Mouse (Mus musculus) kidney, embryonic 16.5 days (tissue): ENCODE results near the gene Nsl1. TPM values are rescaled to one million over a fixed set of nuclear protein-coding genes. Genes with fewer than 3 reads are reported as not detected.

Experiments used
- ATAC-seq: fragments of 200-750 bp; cut with Nextera tagmentation; 2 replicates; pipeline ENCODE4 v1.8.0; 2017; ENCODE audit warnings: moderate TSS enrichment; ENCODE audit not compliant: low FRiP score, low TSS enrichment
- H3K27ac ChIP-seq: fragments of 300-500 bp; sonication (generic); 2 replicates; pipeline ENCODE4 v1.5.1; 2014; ENCODE audit warnings: low read length
- H3K27me3 ChIP-seq: fragments of 300-500 bp; sonication (generic); 2 replicates; pipeline ENCODE4 v1.6.1; 2014; ENCODE audit warnings: low read length, control low read depth, mixed read lengths; ENCODE audit not compliant: insufficient read depth
- H3K36me3 ChIP-seq: fragments of 300-500 bp; sonication (generic); 2 replicates; pipeline ENCODE4 v1.6.1; 2014; ENCODE audit warnings: low read length, control low read depth, mixed read lengths; ENCODE audit not compliant: insufficient read depth
- H3K4me1 ChIP-seq: fragments of 300-500 bp; sonication (generic); 2 replicates; pipeline ENCODE4 v1.6.1; 2014; ENCODE audit warnings: low read length, control low read depth, mixed read lengths; ENCODE audit not compliant: insufficient read depth
- H3K4me2 ChIP-seq: fragments of 300-500 bp; sonication (generic); replicated peaks from 2 replicates; pipeline ENCODE4 v1.6.1; 2014; ENCODE audit warnings: low read depth, low read length
- H3K4me3 ChIP-seq: fragments of 300-500 bp; sonication (generic); 2 replicates; pipeline ENCODE4 v1.5.1; 2014; ENCODE audit warnings: mild to moderate bottlenecking, low read length
- H3K9ac ChIP-seq: fragments of 300-500 bp; sonication (generic); replicated peaks from 2 replicates; pipeline ENCODE4 v1.6.1; 2014; ENCODE audit warnings: low read length
- H3K9me3 ChIP-seq: fragments of 300-500 bp; sonication (generic); 2 replicates; pipeline ENCODE4 v1.6.1; 2016; ENCODE audit warnings: low read length, control low read depth
- WGBS: fragments of 180-500 bp; shearing (Covaris S2); extraction: QIAGEN DNeasy Blood & Tissue Kit; methylation state at CpG from one replicate; pipeline ENCODE4 v1.1.7; 2014; 5-methylcytosine and 5-hydroxymethylcytosine counted together
- polyA plus RNA-seq: library from polyadenylated mRNA; unstranded; fragments of >200 nt; fragmentation: Nextera tagmentation; extraction: Ambion mirVana; gene quantifications from 2 replicates; pipeline ENCODE4 v1.2.1, GENCODE M21; 2015

The Nsl1 gene
- polyA plus RNA-seq, 1 experiment from 2014 or later: 21.9 TPM

GRCm38 (mm10) chr1:191086960-191087359, 24.1 kb downstream of the Nsl1 start:
- H3K4me3 ChIP-seq: no peak overlapping the region
- no peak overlapping the region for H3K27ac ChIP-seq
- H3K4me2 ChIP-seq: no peak overlapping the region
- peaks cover 14% of the 10 kb centered on the region for H3K36me3 ChIP-seq
- 71% methylated on average over 8 of the region's 8 CpGs for WGBS
- ATAC-seq: no peak
- H3K9ac ChIP-seq: no peak overlapping the region
- H3K27me3 ChIP-seq: no peaks in the 10 kb centered on the region
- H3K9me3 ChIP-seq: no peaks in the 10 kb centered on the region
- H3K4me1 ChIP-seq: peaks cover 2% of the 10 kb centered on the region; the same call in 1 of the 2 replicates

- Histone ChIP-seq H3K4me3 (no peak overlapping the region), H3K9me3 (no peaks in the 10 kb centered on the region), H3K9ac (no peak overlapping the region), H3K27me3 (no peaks in the 10 kb centered on the region), H3K4me2 (no peak overlapping the region), H3K36me3 (0 out of 2 replicates have a peak, but pooled peaks cover 6% of the 10 kb centered on the region), H3K27ac (no peak overlapping the region), H3K4me1 (peaks cover 9% of the 10 kb centered on the region)
- 76% methylated on average over 5 of the region's 5 CpGs for WGBS
- no peak for ATAC-seq
Observed at GRCm38 (mm10) chr1:191087955-191088354, 25.1 kb downstream of the Nsl1 start.

GRCm38 (mm10) chr1:191089355-191089754, 26.5 kb downstream of the Nsl1 start:
- no peak overlapping the region for H3K4me2 ChIP-seq
- no peak overlapping the region for H3K27ac ChIP-seq
- WGBS: 69% methylated on average over 6 of the region's 6 CpGs
- no peak for ATAC-seq
- H3K9ac ChIP-seq: no peak overlapping the region
- no peaks in the 10 kb centered on the region for H3K27me3 ChIP-seq
- no peaks in the 10 kb centered on the region for H3K9me3 ChIP-seq
- H3K4me3 ChIP-seq: no peak overlapping the region
- H3K36me3 ChIP-seq: 0 out of 2 replicates have a peak, but pooled peaks cover 6% of the 10 kb centered on the region
- peaks cover 9% of the 10 kb centered on the region for H3K4me1 ChIP-seq

GRCm38 (mm10) chr1:191092050-191092449, 29.2 kb downstream of the Nsl1 start:
- H3K9me3 ChIP-seq: no peaks in the 10 kb centered on the region
- H3K36me3 ChIP-seq: no peaks in the 10 kb centered on the region
- H3K9ac ChIP-seq: no peak overlapping the region
- 40% methylated on average over 8 of the region's 8 CpGs for WGBS
- no peak overlapping the region for H3K4me3 ChIP-seq
- no peak overlapping the region for H3K27ac ChIP-seq
- H3K27me3 ChIP-seq: no peaks in the 10 kb centered on the region
- no peak overlapping the region for H3K4me2 ChIP-seq
- peaks cover 13% of the 10 kb centered on the region for H3K4me1 ChIP-seq
- ATAC-seq: no peak

GRCm38 (mm10) chr1:191093578-191093977, 30.8 kb downstream of the Nsl1 start:
- Histone ChIP-seq H3K9me3 (no peaks in the 10 kb centered on the region), H3K4me1 (peaks cover 16% of the 10 kb centered on the region), H3K36me3 (no peaks in the 10 kb centered on the region), H3K4me3 (no peak overlapping the region), H3K4me2 (no peak overlapping the region), H3K9ac (no peak overlapping the region), H3K27ac (no peak overlapping the region), H3K27me3 (no peaks in the 10 kb centered on the region)
- 65% methylated on average over 5 of the region's 5 CpGs for WGBS
- no peak for ATAC-seq

- Histone ChIP-seq H3K27me3 (no peaks in the 10 kb centered on the region), H3K9ac (no peak overlapping the region), H3K9me3 (no peaks in the 10 kb centered on the region), H3K4me1 (peaks cover 26% of the 10 kb centered on the region), H3K4me3 (no peak overlapping the region), H3K4me2 (no peak overlapping the region), H3K36me3 (no peaks in the 10 kb centered on the region), H3K27ac (no peak overlapping the region)
- no peak for ATAC-seq
- 72% methylated on average over 9 of the region's 9 CpGs for WGBS
Observed at GRCm38 (mm10) chr1:191095019-191095418, 32.2 kb downstream of the Nsl1 start.

GRCm38 (mm10) chr1:191096871-191097681, 34.3 kb downstream of the Nsl1 start:
- Histone ChIP-seq H3K4me2 (peak overlapping the region; percentile 100), H3K9me3 (0 out of 2 replicates have a peak, but pooled peaks cover 3% of the 10 kb centered on the region), H3K9ac (no peak overlapping the region; the same call in 1 of the 2 replicates), H3K27ac (no peak overlapping the region), H3K4me3 (peak overlapping the region; percentile 75), H3K27me3 (no peaks in the 10 kb centered on the region), H3K36me3 (no peaks in the 10 kb centered on the region), H3K4me1 (peaks cover 23% of the 10 kb centered on the region)
- 45% methylated on average over 14 of the region's 14 CpGs for WGBS
- ATAC-seq: peak; percentile 25; the same call in 1 of the 2 replicates

- peak within 1 kb of the TSS; percentile 75 for H3K4me3 ChIP-seq
- peak; percentile 74 for ATAC-seq
- H3K36me3 ChIP-seq: no peaks in the 10 kb centered on the region
- peak within 1 kb of the TSS; percentile 75 for H3K9ac ChIP-seq
- H3K4me1 ChIP-seq: peaks cover 17% of the 10 kb centered on the region
- no peaks in the 10 kb centered on the region for H3K27me3 ChIP-seq
- 0 out of 2 replicates have a peak, but pooled peaks cover 3% of the 10 kb centered on the region for H3K9me3 ChIP-seq
- H3K4me2 ChIP-seq: peak within 1 kb of the TSS; percentile 100
- peak within 1 kb of the TSS; percentile 52; the same call in 1 of the 2 replicates for H3K27ac ChIP-seq
- under 1% methylated on average over 60 of the region's 95 CpGs for WGBS
Observed at GRCm38 (mm10) chr1:191097802-191098747, 35.3 kb downstream of the Nsl1 start, which contains the start of gene Batf3. Batf3 (plus strand) TSS chr1:191097847.

GRCm38 (mm10) chr1:191099114-191099513, 36.3 kb downstream of the Nsl1 start:
- no peak for ATAC-seq
- 33% methylated on average over 5 of the region's 5 CpGs for WGBS

More at GRCm38 (mm10) chr1:191099114-191099513, 36.3 kb downstream of the Nsl1 start:
- Histone ChIP-seq H3K4me1 (peaks cover 17% of the 10 kb centered on the region), H3K27me3 (no peaks in the 10 kb centered on the region), H3K4me2 (peak overlapping the region; percentile 100), H3K27ac (no peak overlapping the region), H3K4me3 (peak overlapping the region; percentile 75; the same call in 1 of the 2 replicates), H3K9me3 (0 out of 2 replicates have a peak, but pooled peaks cover 3% of the 10 kb centered on the region), H3K9ac (no peak overlapping the region), H3K36me3 (no peaks in the 10 kb centered on the region)
